Mouse (Mus musculus) heart, postnatal 10 days (tissue): ENCODE measurements around the gene Prss53. TPM values are rescaled to one million over a fixed set of nuclear protein-coding genes. Genes with fewer than 3 reads are reported as not detected.

Experiments
- total RNA-seq, 2 experiments: library from RNA; stranded (reverse); gene quantifications; 2 replicates each; pipeline ENCODE4 v1.2.3; 2021

The Prss53 gene
- total RNA-seq, 2 experiments from 2014 or later, result 0.60 to 1.1 TPM

Other genes with a start within 250 kb of the Prss53 start
- 10 to 100 TPM; 60.5 to 62.9 TPM for gene Bcl7c, start 182.0 kb downstream of the Prss53 start, total RNA-seq
- 1 to 10 TPM; 4.6 to 7.5 TPM for gene Ctf1, start 178.2 kb downstream of the Prss53 start, total RNA-seq
- not detected for gene Ctf2, start 158.8 kb downstream of the Prss53 start, total RNA-seq
- 1 to 10 TPM; 5.6 to 6.2 TPM for gene Fbxl19, start 146.4 kb downstream of the Prss53 start, total RNA-seq
- 10 to 100 TPM; 18.0 to 20.9 TPM for gene Orai3, start 121.2 kb downstream of the Prss53 start, total RNA-seq
- 10 to 100 TPM; 26.1 to 29.9 TPM for gene Setd1a, start 114.3 kb downstream of the Prss53 start, total RNA-seq
- gene Gm49388, start 105.4 kb downstream of the Prss53 start, total RNA-seq, result 1 to 10 TPM; 2.7 to 3.1 TPM
- gene Hsd3b7, start 90.4 kb downstream of the Prss53 start, total RNA-seq, result 10 to 100 TPM; 15.9 to 16.1 TPM
- 10 to 100 TPM; 69.2 to 72.5 TPM for gene Stx4a, start 66.7 kb downstream of the Prss53 start, total RNA-seq
- gene Stx1b, start 66.4 kb downstream of the Prss53 start, total RNA-seq, result 1 to 10 TPM in 1 of 2 experiments, under 1 TPM in 1; 0.89 to 1.7 TPM
- gene Zfp646, start 14.7 kb downstream of the Prss53 start, total RNA-seq, result 10 to 100 TPM; 23.3 to 23.9 TPM
- gene Zfp668, start 14.1 kb downstream of the Prss53 start, total RNA-seq, result 1 to 10 TPM; 5.8 to 8.0 TPM
- gene Gm21974, start 4.5 kb upstream of the Prss53 start, total RNA-seq, result not detected
- 10 to 100 TPM; 33.8 to 34.3 TPM for gene Vkorc1, start 4.6 kb upstream of the Prss53 start, total RNA-seq
- 10 to 100 TPM; 96.6 to 98.5 TPM for gene Bckdk, start 13.1 kb upstream of the Prss53 start, total RNA-seq
- gene Kat8, start 21.5 kb upstream of the Prss53 start, total RNA-seq, result 10 to 100 TPM; 12.7 to 14.6 TPM
- not detected for gene Prss8, start 39.1 kb upstream of the Prss53 start, total RNA-seq
- 1 to 10 TPM; 5.0 to 6.6 TPM for gene Prss36, start 55.8 kb upstream of the Prss53 start, total RNA-seq
- gene Fus, start 76.5 kb upstream of the Prss53 start, total RNA-seq, result 100 to 1,000 TPM; 297 to 307 TPM
- 10 to 100 TPM; 14.2 to 21.0 TPM for gene Pycard, start 102.9 kb upstream of the Prss53 start, total RNA-seq
- gene Trim72, start 113.0 kb upstream of the Prss53 start, total RNA-seq, result 100 to 1,000 TPM; 144 to 159 TPM
- gene Itgam, start 171.7 kb upstream of the Prss53 start, total RNA-seq, result 1 to 10 TPM; 2.5 to 3.9 TPM
- not detected for gene Gm49368, start 171.7 kb upstream of the Prss53 start, total RNA-seq
- under 1 TPM; 0.12 to 0.22 TPM for gene Itgax, start 238.6 kb upstream of the Prss53 start, total RNA-seq